Mouse (Mus musculus) limb, embryonic 11.5 days (tissue): ENCODE data around the gene Extl2. TPM values are rescaled to one million over a fixed set of nuclear protein-coding genes. Genes with fewer than 3 reads are reported as not detected.

Experiments used
- ATAC-seq: fragments of 200-750 bp; cut with Nextera tagmentation; 2 replicates; pipeline ENCODE4 v1.8.0; 2017; ENCODE audit warnings: low read depth; ENCODE audit not compliant: insufficient number of reproducible peaks, low FRiP score, low TSS enrichment
- DNase-seq: peaks from one replicate; pipeline ENCODE4 v3.0.0-alpha.2; 2015; ENCODE audit warnings: low spot score
- H3K27ac ChIP-seq: fragments of 300-500 bp; sonication (generic); replicated peaks from 2 replicates; pipeline ENCODE4 v1.5.1; 2014; ENCODE audit warnings: low read depth, mild to moderate bottlenecking, low read length
- H3K27me3 ChIP-seq: fragments of 300-500 bp; sonication (generic); 2 replicates; pipeline ENCODE4 v1.6.1; 2014; ENCODE audit warnings: mild to moderate bottlenecking, low read length, mixed read lengths; ENCODE audit not compliant: control insufficient read depth, insufficient read depth
- H3K36me3 ChIP-seq: fragments of 300-500 bp; sonication (generic); 2 replicates; pipeline ENCODE4 v1.6.1; 2014; ENCODE audit warnings: mild to moderate bottlenecking, low read length, moderate library complexity, mixed read lengths; ENCODE audit not compliant: control insufficient read depth, insufficient read depth
- H3K4me1 ChIP-seq: fragments of 300-500 bp; sonication (generic); 2 replicates; pipeline ENCODE4 v1.6.1; 2014; ENCODE audit warnings: low read length, mixed read lengths; ENCODE audit not compliant: control insufficient read depth, insufficient read depth
- H3K4me2 ChIP-seq: fragments of 300-500 bp; sonication (generic); 2 replicates; pipeline ENCODE4 v1.6.1; 2014; ENCODE audit warnings: low read depth, mild to moderate bottlenecking, moderate library complexity; ENCODE audit not compliant: severe bottlenecking
- H3K4me3 ChIP-seq: fragments of 300-500 bp; sonication (generic); 2 replicates; pipeline ENCODE4 v1.5.1; 2014; ENCODE audit warnings: low read depth, low read length
- H3K9ac ChIP-seq: fragments of 300-500 bp; sonication (generic); 2 replicates; pipeline ENCODE4 v1.6.1; 2014; ENCODE audit warnings: mild to moderate bottlenecking, low read length
- H3K9me3 ChIP-seq: fragments of 300-500 bp; sonication (generic); 2 replicates; pipeline ENCODE4 v1.6.1; 2016; ENCODE audit warnings: low read length; ENCODE audit not compliant: control insufficient read depth
- WGBS: fragments of 180-500 bp; shearing (Covaris S2); extraction: QIAGEN DNeasy Blood & Tissue Kit; methylation state at CpG from one replicate; pipeline ENCODE4 v1.1.7; 2014; 5-methylcytosine and 5-hydroxymethylcytosine counted together
- microRNA-seq: library from miRNA; unstranded; fragments of <30 nt; microRNA quantifications from one replicate; pipeline ENCODE4, GENCODE M21; 2016
- polyA plus RNA-seq: library from polyadenylated mRNA; unstranded; fragments of >200 nt; fragmentation: Nextera tagmentation; extraction: Ambion mirVana; gene quantifications from 2 replicates; pipeline ENCODE4 v1.2.1, GENCODE M21; 2014

The Extl2 gene
- polyA plus RNA-seq, 1 experiment from 2014 or later, result 18.1 TPM

GRCm38 (mm10) chr3:116078490-116078889 is 71.2 kb downstream of the Extl2 start:
- ATAC-seq (no peak), DNase-seq (no peak)
- Histone ChIP-seq H3K4me1 (no peaks in the 10 kb centered on the region), H3K36me3 (no peaks in the 10 kb centered on the region), H3K27me3 (no peaks in the 10 kb centered on the region), H3K9ac (no peak overlapping the region), H3K27ac (no peak overlapping the region), H3K9me3 (no peaks in the 10 kb centered on the region), H3K4me2 (no peak overlapping the region), H3K4me3 (no peak overlapping the region)
- WGBS, result 78% methylated on average over 4 of the region's 4 CpGs

Small RNAs within 50 kb of the gene (microRNA-seq; reads per million reads assigned to microRNA genes)
- gene Mir669n, result not detected

Other genes with a start within 250 kb of the Extl2 start
- 23.7 and 25.1 TPM in 2 replicates for gene Dph5, start 119.6 kb upstream of the Extl2 start, polyA plus RNA-seq
- 31.6 and 35.5 TPM in 2 replicates for gene Slc30a7, start 56 bp upstream of the Extl2 start, polyA plus RNA-seq
- gene Vcam1, start 122.2 kb downstream of the Extl2 start, polyA plus RNA-seq, result 74.3 and 78.8 TPM in 2 replicates
- 0.08 and 0.23 TPM in 2 replicates for gene Gpr88, start 246.0 kb downstream of the Extl2 start, polyA plus RNA-seq